Mouse (Mus musculus): ENCODE data around the gene Nkx2-2. TPM values are rescaled to one million over a fixed set of nuclear protein-coding genes. Genes with fewer than 3 reads are reported as not detected.

The Nkx2-2 gene
- total RNA-seq, 2 experiments from 2014 or later: not detected

- Histone ChIP-seq H3K27ac (no peak overlapping the region), H3K4me3 (0 out of 2 replicates have a peak overlapping the region, but pooled peaks have one; percentile 4)
- DNase-seq: no peak
- TF ChIP-seq CTCF (IDR thresholded peaks at IDR 0.05): no peak
- intact Hi-C loops (cut with DNase I): no loop called here
These were observed 6.8 kb downstream of the Nkx2-2 start for GRCm38 (mm10) chr2:147187061-147187870.

- intact Hi-C loops (cut with DNase I): no loop called here
- Histone ChIP-seq H3K27ac (no peak overlapping the region), H3K4me3 (peak overlapping the region; percentile 69)
- no peak for TF ChIP-seq CTCF (IDR thresholded peaks at IDR 0.05)
- no peak for DNase-seq
These were observed 7.8 kb downstream of the Nkx2-2 start for GRCm38 (mm10) chr2:147186261-147186681.

DNA sequence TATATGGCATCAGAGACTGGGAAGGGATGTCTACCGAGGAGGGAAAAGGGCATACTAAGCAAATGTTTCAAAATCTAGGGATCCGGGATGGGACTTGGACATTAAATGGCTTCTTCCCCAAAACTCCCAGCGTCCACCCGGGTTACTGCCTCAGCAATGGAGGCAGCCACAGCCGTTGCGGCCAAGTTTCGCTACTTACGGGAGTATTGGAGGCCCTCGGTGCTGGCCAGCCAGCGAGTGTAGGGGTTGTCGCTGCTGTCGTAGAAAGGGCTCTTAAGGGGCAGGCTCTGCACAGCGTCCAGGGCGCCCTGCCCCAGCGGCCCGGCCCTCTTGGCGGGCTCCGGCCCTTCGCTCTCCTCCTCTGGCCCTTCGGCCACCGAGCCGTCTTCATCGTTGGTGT lies 8.5 kb downstream of the Nkx2-2 start:
- no peak overlapping the region for H3K27ac ChIP-seq
- peak overlapping the region; percentile 69 for H3K4me3 ChIP-seq
- intact Hi-C loops (cut with DNase I): no loop called here
- no peak for TF ChIP-seq CTCF (IDR thresholded peaks at IDR 0.05)
- no peak for DNase-seq

- no peak for DNase-seq
- Histone ChIP-seq H3K4me3 (peak overlapping the region; percentile 66), H3K27ac (no peak overlapping the region)
- no peak for TF ChIP-seq CTCF (IDR thresholded peaks at IDR 0.05)
- intact Hi-C loops (cut with DNase I): no loop called here
These were observed 9.7 kb downstream of the Nkx2-2 start for GRCm38 (mm10) chr2:147184071-147184990.

DNA sequence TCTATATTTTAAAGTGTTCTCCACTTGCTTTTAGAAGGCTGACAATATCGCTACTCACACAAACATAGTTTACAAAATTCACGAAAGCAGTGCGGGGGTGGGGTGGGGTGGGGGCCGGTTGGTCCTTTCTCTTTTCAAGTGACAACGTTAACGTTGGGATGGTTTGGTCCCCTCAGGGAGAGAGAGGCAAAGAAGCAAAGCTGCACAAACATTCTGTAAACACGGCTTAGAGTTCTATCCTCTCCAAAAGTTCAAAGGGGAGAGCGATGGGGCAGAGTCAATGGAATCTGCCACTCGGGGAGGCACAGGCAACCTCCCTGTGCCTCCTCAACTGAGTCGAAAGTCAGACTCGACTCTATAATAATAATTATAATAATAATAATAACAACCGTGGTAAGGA lies 10.5 kb downstream of the Nkx2-2 start:
- Histone ChIP-seq H3K4me3 (peak overlapping the region; percentile 66), H3K27ac (no peak overlapping the region)
- DNase-seq: no peak
- intact Hi-C loops (cut with DNase I): no loop called here
- TF ChIP-seq CTCF (IDR thresholded peaks at IDR 0.05): no peak

DNA sequence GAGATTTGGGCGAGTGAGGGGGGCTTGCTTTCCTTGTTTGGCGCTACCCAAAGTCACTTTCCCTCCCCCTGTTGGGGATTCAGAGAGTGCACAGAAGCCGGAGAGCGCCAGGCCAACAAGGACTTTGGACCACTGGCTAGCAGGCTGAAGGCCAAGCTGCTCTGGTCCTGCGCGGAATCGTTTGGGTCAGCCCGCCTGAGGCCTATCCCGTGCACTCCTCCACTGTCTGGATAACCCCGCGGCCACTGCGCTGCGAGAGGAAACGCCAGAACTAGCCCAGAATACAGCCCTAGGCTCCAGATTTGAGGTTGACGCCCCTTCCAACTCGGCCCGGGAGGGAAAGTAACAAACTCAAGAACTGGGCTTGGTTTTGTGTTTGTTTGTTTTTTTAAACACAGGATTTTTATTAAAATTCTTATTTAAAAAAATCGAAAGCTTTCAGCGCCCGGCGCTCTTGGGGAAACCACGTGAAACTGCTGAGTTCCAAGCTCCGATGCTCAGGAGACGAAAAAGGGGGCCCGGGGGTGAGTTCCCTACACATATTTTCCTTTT lies 11.3 kb downstream of the Nkx2-2 start:
- intact Hi-C loops (cut with DNase I): no loop called here
- Histone ChIP-seq H3K27ac (no peak overlapping the region), H3K4me3 (no peak overlapping the region)
- no peak for DNase-seq
- TF ChIP-seq CTCF (IDR thresholded peaks at IDR 0.05): no peak

DNA sequence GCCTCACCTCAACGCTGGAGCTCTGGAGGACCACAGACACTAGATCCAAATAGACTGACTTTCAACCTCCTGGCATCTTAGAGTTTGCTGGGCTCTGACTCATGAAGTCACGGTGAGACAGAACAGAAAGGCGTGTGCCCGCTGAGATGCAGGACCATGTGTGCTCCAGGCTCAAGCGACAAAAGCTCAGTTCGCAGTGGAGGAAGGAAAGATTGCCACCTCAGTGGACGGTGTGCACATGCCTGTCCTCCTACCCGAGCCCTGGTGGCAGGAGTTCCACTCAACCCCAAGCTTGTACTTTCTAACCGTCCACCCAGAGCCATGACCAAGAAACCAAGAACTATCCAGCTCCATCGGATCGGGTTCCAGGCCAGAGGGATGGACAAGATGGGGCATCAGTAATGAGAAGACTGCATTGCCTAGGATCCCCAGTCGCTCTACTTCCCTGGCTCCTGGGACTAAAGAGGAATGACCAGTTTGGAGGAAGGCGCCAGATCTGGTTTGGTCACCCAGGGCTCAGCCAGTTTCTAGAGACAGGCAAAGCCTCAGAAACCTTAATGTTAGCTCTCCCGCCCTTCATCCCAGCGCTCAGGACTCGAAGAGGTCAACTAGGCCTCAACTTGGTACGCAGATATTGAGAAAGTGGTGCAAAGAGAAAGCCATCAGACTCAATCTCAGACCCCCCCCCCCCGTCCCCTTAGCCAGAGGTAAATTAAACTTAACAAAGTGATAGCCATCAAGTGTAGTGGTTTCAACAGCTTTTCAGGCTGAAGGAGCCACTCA lies 11.9 kb downstream of the Nkx2-2 start:
- Histone ChIP-seq H3K4me3 (no peak overlapping the region), H3K27ac (no peak overlapping the region)
- intact Hi-C loops (cut with DNase I): no loop called here
- no peak for TF ChIP-seq CTCF (IDR thresholded peaks at IDR 0.05)
- no peak for DNase-seq

DNA sequence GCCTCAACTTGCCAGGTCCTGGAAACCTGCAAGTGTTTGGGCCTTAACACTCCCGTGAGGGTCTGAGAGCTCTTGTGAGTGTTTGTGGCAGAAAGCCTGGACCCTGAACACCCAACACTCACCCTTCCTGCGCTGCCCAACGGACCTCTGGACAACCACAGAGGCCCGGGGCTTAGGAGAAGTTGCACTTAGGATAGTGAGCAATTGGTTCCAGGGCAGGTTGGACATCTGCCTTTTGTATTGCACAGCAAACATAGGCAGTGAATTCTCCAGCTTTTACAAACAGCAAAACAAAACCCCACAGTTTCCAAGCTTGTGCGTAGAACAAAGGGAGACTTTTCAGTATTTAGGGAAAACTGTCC lies 12.8 kb downstream of the Nkx2-2 start:
- DNase-seq: no peak
- no peak overlapping the region for H3K4me3 ChIP-seq
- no peak overlapping the region for H3K27ac ChIP-seq
- intact Hi-C loops (cut with DNase I): no loop called here
- no peak for TF ChIP-seq CTCF (IDR thresholded peaks at IDR 0.05)

DNA sequence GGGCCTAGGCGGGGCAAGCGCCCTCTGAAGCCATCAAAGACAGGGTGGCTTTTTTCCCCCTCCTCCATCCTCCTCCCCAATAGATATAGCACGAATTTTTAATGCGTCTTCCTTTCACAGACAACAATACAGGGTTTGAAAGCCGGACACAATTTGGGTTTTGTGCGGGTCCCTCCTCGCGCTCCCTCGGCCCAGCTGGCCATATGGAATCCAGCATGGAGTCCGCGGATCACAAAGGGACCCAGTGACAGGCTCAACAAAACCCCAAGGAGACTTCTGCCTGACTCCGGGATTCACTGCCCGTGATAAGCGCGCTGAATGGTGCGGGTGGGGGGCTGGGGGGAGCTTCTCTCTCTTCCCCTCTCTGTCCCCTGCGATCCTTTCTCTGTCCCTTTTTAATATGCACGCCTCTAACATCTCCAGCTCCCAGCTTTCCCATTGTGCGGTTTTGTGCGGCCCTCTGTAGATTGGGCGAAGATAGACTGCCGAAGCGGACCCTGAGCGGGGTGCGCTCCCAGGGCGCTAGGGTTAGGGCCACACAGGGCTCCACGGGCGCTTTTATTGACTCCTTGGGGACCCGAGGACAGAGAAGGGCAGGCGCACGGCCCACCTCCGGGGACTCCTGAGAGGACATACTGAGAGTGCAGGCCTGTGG lies 13.3 kb downstream of the Nkx2-2 start:
- TF ChIP-seq CTCF (IDR thresholded peaks at IDR 0.05): no peak
- Histone ChIP-seq H3K27ac (no peak overlapping the region), H3K4me3 (no peak overlapping the region)
- intact Hi-C loops (cut with DNase I): no loop called here
- no peak for DNase-seq

- peak; percentile 63 for DNase-seq
- TF ChIP-seq CTCF (IDR thresholded peaks at IDR 0.05): peak; percentile 74
- H3K27ac ChIP-seq: no peak overlapping the region
- H3K4me3 ChIP-seq: peak overlapping the region; percentile 63
- intact Hi-C loops (cut with DNase I): no loop called here
These were observed 15.7 kb downstream of the Nkx2-2 start for GRCm38 (mm10) chr2:147178091-147179059.

GRCm38 (mm10) chr2:147177672-147178071 lies 16.4 kb downstream of the Nkx2-2 start:
- intact Hi-C loops (cut with DNase I): loop anchor here (1.0 kb wide), 2 partner anchors 218 to 544 kb away; no protein-coding TSS in a partner anchor
- peak; percentile 76 for DNase-seq

More at GRCm38 (mm10) chr2:147177672-147178071, 16.4 kb downstream of the Nkx2-2 start:
- TF ChIP-seq CTCF (IDR thresholded peaks at IDR 0.05): peak; percentile 81
- peak overlapping the region; percentile 63 for H3K4me3 ChIP-seq
- H3K27ac ChIP-seq: no peak overlapping the region
